Mouse (Mus musculus) neural tube, embryonic 14.5 days (tissue): ENCODE data around the gene Slc24a4. TPM values are rescaled to one million over a fixed set of nuclear protein-coding genes. Genes with fewer than 3 reads are reported as not detected.
A peak's percentile ranks its signal among the peaks of the same experiment; 100 is the strongest.

Source experiments
- ATAC-seq: fragments of 200-750 bp; cut with Nextera tagmentation; 2 replicates; pipeline ENCODE4 v1.8.0; 2017; ENCODE audit warnings: low read depth, mild to moderate bottlenecking, moderate TSS enrichment, moderate library complexity
- H3K27ac ChIP-seq: fragments of 300-500 bp; sonication (generic); 2 replicates; pipeline ENCODE4 v1.5.1; 2014; ENCODE audit warnings: low read depth, mild to moderate bottlenecking, control low read depth, low read length, moderate library complexity, mixed read lengths
- H3K27me3 ChIP-seq: fragments of 300-500 bp; sonication (generic); 2 replicates; pipeline ENCODE4 v1.6.1; 2014; ENCODE audit warnings: low read length; ENCODE audit not compliant: control insufficient read depth, insufficient read depth
- H3K36me3 ChIP-seq: fragments of 300-500 bp; sonication (generic); 2 replicates; pipeline ENCODE4 v1.6.1; 2014; ENCODE audit warnings: low read length, mixed read lengths; ENCODE audit not compliant: control insufficient read depth, insufficient read depth
- H3K4me1 ChIP-seq: fragments of 300-500 bp; sonication (generic); 2 replicates; pipeline ENCODE4 v1.6.1; 2014; ENCODE audit warnings: low read length; ENCODE audit not compliant: control insufficient read depth, insufficient read depth
- H3K4me2 ChIP-seq: fragments of 300-500 bp; sonication (generic); 2 replicates; pipeline ENCODE4 v1.6.1; 2014; ENCODE audit warnings: mild to moderate bottlenecking, low read depth, low read length, control low read depth
- H3K4me3 ChIP-seq: fragments of 300-500 bp; sonication (generic); 2 replicates; pipeline ENCODE4 v1.5.1; 2014; ENCODE audit warnings: low read depth, low read length, control low read depth, mixed read lengths
- H3K9ac ChIP-seq: fragments of 300-500 bp; sonication (generic); replicated peaks from 2 replicates; pipeline ENCODE4 v1.6.1; 2014; ENCODE audit warnings: low read depth, mild to moderate bottlenecking, control low read depth, low read length, mixed read lengths
- H3K9me3 ChIP-seq: fragments of 300-500 bp; sonication (generic); 2 replicates; pipeline ENCODE4 v1.6.1; 2016; ENCODE audit warnings: low read length; ENCODE audit not compliant: control insufficient read depth
- WGBS: fragments of 180-500 bp; shearing (Covaris S2); extraction: QIAGEN DNeasy Blood & Tissue Kit; methylation state at CpG from one replicate; pipeline ENCODE4 v1.1.7; 2014; 5-methylcytosine and 5-hydroxymethylcytosine counted together
- polyA plus RNA-seq: library from polyadenylated mRNA; unstranded; fragments of >200 nt; fragmentation: Nextera tagmentation; extraction: Ambion mirVana; gene quantifications from 2 replicates; pipeline ENCODE4 v1.2.1, GENCODE M21; 2014

Slc24a4 gene
- polyA plus RNA-seq, result 1.9 and 3.2 TPM in 2 replicates

DNA sequence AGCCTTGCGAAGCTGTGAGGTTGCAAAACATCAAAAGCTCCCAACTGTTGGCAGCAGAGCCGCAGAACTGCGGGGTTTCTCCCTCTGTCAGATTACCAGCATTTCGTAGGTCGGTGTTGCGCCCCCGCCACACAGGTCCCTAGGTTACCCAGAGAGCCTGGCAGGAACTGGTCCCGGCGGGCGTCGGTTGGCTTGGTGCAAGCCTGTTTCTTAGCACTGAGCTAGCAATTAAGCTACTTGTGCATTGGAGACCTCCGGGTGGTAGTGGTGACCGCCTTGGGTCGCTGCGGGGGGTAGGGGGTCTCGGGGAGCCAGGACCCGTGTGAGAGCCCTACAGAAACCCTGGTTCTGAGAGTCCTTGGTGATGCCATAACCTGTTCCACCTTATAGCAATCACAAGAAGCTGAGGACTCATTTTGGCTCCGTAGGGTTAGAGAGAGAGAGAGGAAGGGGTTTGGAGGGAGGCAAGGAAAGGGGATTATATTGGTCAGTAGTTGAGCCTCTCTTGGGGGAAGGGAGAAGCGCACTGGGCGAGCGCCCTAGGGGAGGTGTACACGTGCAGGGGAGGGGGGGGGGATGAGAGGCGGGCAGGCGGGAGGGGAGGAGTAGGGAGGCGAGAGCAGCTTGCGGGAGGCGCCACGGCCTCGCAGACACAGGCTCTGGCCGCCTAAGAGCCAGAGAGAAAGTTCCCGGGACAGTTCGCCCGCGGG, at the start of gene Slc24a4:
Gene Slc24a4 (plus strand): TSS at position 653 of the 710 bp plus-strand sequence.
- peak within 1 kb of the TSS; percentile 48 for H3K9ac ChIP-seq
- peak; percentile 58; the same call in 1 of the 2 replicates for ATAC-seq
- no peaks in the 10 kb centered on the region for H3K9me3 ChIP-seq
- H3K27me3 ChIP-seq, result peaks cover 21% of the 10 kb centered on the region
- no peaks in the 10 kb centered on the region for H3K36me3 ChIP-seq
- under 1% methylated on average over 32 of the region's 34 CpGs for WGBS
- H3K4me3 ChIP-seq, result peak within 1 kb of the TSS; percentile 47
- H3K27ac ChIP-seq, result no peak within 1 kb of the TSS
- H3K4me1 ChIP-seq, result peaks cover 10% of the 10 kb centered on the region
- peak within 1 kb of the TSS; percentile 96 for H3K4me2 ChIP-seq

DNA sequence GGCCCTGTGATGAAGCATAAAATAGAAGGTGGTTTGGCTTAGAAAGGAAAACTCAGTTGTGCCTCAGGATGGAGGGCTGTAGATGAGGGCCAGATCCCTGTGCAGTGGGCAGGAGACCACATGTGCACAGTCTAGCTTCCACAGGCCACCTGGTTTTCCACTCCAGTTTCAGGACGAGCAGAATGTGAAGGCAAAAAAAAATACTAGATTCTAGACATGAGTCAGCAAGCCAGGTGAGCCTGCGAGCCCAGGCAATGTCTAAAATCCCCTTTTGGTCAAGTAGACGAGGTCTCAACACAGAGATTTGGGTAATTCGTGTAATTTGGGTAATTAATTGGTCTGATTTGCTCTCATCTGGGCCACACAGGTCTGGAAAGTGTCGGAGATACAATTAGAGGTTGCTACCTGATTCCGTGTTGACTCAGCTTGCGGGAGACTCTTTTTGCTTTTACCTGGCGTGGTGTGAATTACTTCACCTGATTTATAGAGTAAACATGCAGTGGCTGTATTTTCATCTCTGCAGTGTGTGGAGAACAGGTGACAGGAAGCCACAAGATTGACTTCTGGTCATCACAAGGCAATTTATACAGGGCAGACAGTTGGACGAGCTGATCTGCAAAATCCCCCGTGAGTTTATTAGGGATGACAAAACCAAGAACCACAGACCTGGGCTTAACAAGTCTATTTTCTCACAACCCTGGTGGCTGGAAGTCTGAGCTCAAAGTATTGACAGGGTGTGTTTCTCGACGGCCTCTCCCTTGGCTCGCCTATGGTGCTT, 45.7 kb upstream of the Slc24a4 start:
- 84% methylated on average over 13 of the region's 13 CpGs for WGBS
- H3K27me3 ChIP-seq, result no peaks in the 10 kb centered on the region
- no peak for ATAC-seq
- no peak overlapping the region for H3K4me3 ChIP-seq
- H3K27ac ChIP-seq, result no peak overlapping the region
- no peak overlapping the region for H3K9ac ChIP-seq
- H3K4me2 ChIP-seq, result no peak overlapping the region
- no peaks in the 10 kb centered on the region for H3K36me3 ChIP-seq
- no peaks in the 10 kb centered on the region for H3K9me3 ChIP-seq
- no peaks in the 10 kb centered on the region for H3K4me1 ChIP-seq

DNA sequence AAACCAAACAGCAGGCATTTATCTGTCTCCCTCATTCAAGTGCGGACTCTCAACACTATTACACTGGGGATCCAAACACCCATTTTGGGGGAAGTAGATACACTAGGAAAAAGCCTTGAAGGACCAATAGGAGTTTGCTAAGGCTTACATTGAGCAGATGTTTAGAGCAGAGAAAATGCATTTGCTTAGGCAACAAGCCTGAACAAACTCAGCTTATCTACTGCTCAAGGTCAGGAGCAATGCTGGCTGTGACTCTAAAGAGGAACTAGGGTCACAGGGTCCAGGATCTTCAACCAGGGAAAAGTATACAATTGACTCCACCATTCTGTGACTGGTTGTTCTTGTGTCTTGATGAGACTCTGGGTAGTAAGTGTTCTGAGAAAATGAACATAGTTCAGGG, 38.0 kb upstream of the Slc24a4 start:
- H3K27ac ChIP-seq, result no peak overlapping the region
- H3K4me1 ChIP-seq, result no peaks in the 10 kb centered on the region
- 100% methylated on average over 1 of the region's 1 CpGs for WGBS

DNA sequence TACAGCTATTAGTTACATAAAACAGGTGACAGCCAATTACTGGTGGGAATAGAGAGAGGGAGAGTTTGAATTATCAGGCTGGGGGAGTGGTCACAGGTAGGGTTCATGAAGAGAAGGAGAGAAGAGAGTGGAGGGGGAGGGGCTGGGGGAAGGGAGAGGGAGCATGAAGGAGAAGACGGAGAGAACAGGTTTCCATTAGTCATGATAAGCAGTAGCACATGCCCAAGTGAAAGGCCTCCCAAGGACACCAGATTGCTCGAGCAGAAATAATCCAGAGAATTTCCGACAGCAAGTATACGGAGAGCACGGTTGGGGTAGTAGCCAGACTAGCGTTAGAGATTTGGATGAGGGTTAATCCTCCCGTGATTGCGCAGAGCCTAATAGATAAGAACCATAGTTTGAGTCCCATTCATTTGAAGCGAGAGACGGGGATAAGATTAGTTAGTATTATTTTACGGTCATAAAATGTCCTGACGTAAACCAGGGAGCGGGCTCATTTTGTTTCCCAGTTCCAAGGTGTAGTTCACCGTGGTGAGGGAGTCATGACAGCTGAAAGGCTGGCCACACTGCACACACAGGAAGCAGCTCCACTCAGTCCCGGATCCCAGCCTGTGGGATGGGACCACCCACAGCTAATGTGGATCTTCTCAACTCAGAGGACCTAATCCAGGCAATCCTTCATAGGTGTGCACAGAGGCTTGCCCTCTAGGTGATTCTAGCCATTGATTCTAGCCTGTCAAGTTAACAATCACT, 36.0 kb upstream of the Slc24a4 start:
- H3K27me3 ChIP-seq, result no peaks in the 10 kb centered on the region
- H3K9ac ChIP-seq, result no peak overlapping the region
- no peaks in the 10 kb centered on the region for H3K9me3 ChIP-seq
- no peak for ATAC-seq
- H3K27ac ChIP-seq, result no peak overlapping the region
- H3K4me3 ChIP-seq, result no peak overlapping the region
- H3K4me2 ChIP-seq, result no peak overlapping the region
- H3K36me3 ChIP-seq, result no peaks in the 10 kb centered on the region
- no peaks in the 10 kb centered on the region for H3K4me1 ChIP-seq
- 89% methylated on average over 15 of the region's 15 CpGs for WGBS

More for the DNA sequence above, 38.0 kb upstream of the Slc24a4 start:
- Histone ChIP-seq H3K36me3 (no peaks in the 10 kb centered on the region), H3K4me2 (no peak overlapping the region), H3K27me3 (no peaks in the 10 kb centered on the region), H3K9me3 (no peaks in the 10 kb centered on the region), H3K9ac (no peak overlapping the region), H3K4me3 (no peak overlapping the region)
- no peak for ATAC-seq

DNA sequence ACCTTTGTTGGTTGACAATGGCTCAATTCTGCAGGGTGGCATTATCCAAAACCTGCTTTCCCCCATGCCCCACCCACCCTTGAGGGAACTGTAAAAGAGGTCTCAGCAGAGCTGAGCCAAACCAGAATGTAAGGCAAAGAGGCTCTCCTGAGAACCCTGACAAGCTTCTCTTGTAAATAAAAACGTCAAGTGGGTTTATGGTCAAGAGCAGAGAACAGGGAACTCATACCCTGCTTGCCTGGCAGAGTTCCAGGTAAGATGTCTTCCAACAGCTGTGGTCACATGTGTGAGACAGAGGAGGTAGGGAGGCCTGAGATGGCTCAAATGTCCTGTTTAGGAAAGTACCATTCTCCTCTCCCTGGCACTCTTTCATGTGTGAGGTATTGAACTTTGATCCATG, 22.5 kb upstream of the Slc24a4 start:
- Histone ChIP-seq H3K4me1 (no peaks in the 10 kb centered on the region), H3K36me3 (no peaks in the 10 kb centered on the region), H3K4me3 (no peak overlapping the region), H3K9me3 (no peaks in the 10 kb centered on the region), H3K27me3 (no peaks in the 10 kb centered on the region), H3K4me2 (no peak overlapping the region), H3K9ac (no peak overlapping the region), H3K27ac (no peak overlapping the region)
- ATAC-seq, result no peak
- 17% methylated on average over 1 of the region's 1 CpGs for WGBS

DNA sequence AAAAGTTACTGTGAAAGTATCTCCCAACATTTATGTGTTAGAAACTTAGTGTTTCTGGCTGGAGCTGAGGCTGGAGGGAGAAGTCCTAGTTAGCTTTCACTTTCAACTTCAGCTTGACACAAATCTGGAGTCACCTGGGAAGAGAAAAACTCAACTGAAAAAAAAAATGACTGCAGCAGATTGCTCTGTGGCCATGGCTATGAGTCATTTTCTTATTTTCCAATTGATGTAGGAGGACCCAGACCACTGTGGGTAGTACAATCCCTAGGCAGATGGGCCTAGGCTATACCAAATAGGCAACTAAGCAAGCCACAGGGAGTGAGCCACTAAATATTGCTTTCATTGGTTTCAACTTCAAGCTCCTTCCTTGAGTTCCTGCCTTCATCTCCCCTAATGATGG, 19.7 kb upstream of the Slc24a4 start:
- Histone ChIP-seq H3K4me2 (no peak overlapping the region), H3K4me3 (no peak overlapping the region), H3K9ac (no peak overlapping the region), H3K27ac (no peak overlapping the region), H3K9me3 (no peaks in the 10 kb centered on the region), H3K36me3 (no peaks in the 10 kb centered on the region), H3K4me1 (no peaks in the 10 kb centered on the region), H3K27me3 (no peaks in the 10 kb centered on the region)
- ATAC-seq, result no peak

DNA sequence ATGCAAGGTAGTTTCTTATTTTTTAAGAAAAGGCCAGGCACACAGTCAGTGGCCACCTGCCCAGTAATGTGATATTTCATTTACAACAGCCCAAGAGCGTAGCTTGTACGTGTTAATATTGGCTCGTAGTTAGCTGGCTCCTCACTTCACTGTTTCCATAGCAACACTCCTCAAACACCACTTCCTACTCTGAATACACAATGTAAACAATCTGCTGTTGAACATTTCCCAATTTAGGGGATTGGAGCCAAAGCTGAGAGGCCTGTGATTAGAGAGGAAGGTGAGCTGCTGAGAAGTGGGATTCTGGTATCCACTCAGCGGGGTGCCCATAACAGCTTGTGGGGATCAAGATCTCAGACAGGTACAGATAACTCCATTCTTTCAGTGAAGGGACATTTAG, 16.0 kb upstream of the Slc24a4 start:
- Histone ChIP-seq H3K9me3 (no peaks in the 10 kb centered on the region), H3K9ac (no peak overlapping the region), H3K27ac (no peak overlapping the region), H3K4me3 (no peak overlapping the region), H3K4me2 (no peak overlapping the region), H3K27me3 (no peaks in the 10 kb centered on the region), H3K36me3 (no peaks in the 10 kb centered on the region), H3K4me1 (no peaks in the 10 kb centered on the region)
- ATAC-seq, result peak; percentile 60; the same call in 1 of the 2 replicates
- WGBS, result 39% methylated on average over 4 of the region's 4 CpGs

DNA sequence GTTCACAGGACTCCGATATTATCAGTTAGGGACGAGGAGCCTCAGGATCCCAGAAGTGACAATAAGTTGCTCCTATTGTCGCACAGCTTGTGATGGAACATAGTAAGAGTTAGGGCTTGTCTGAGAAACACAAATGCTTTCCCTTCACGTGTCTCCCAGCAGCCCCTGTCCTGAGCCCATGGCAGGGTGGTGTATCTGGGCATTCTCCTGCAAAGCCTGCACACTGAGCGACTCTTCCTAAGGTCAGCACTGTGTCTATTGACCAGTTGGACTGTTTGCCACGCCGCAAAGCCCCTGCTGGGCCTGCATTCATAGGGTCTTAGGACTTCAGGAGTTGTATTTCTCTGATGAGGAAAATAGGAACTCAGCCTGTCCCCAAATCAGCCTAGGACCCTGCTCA, 15.6 kb upstream of the Slc24a4 start:
- Histone ChIP-seq H3K4me2 (no peak overlapping the region), H3K9ac (no peak overlapping the region), H3K36me3 (no peaks in the 10 kb centered on the region), H3K4me1 (no peaks in the 10 kb centered on the region), H3K27ac (no peak overlapping the region), H3K4me3 (no peak overlapping the region), H3K9me3 (no peaks in the 10 kb centered on the region), H3K27me3 (no peaks in the 10 kb centered on the region)
- 77% methylated on average over 7 of the region's 7 CpGs for WGBS
- no peak for ATAC-seq

DNA sequence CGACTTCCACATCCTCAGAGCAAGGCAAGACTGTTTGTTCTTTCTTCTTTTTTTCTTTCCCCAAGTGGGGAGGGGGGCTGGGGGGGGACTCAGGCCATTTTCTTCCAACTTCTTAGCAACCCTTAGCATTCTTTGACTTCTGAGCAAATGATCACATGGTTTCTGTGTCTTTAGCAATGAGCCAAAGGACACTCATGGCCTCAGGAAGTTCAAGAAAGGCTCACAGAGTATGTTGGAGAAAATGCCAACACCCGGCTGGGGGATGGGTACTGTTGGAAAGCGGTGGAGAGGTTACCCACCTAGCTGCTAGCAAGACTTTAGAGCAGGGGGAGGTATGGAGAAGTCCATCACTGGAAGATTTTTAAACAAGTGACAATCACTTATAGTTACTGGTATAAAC, 15.1 kb upstream of the Slc24a4 start:
- Histone ChIP-seq H3K27ac (no peak overlapping the region), H3K4me2 (no peak overlapping the region), H3K27me3 (no peaks in the 10 kb centered on the region), H3K9me3 (no peaks in the 10 kb centered on the region), H3K9ac (no peak overlapping the region), H3K4me1 (no peaks in the 10 kb centered on the region), H3K4me3 (no peak overlapping the region), H3K36me3 (no peaks in the 10 kb centered on the region)
- 69% methylated on average over 3 of the region's 3 CpGs for WGBS
- no peak for ATAC-seq
